Mouse (Mus musculus) ovary, postnatal 36 days (tissue): ENCODE measurements around the gene Sgpp1.

Experiments used
- DNase-seq: peaks from one replicate; pipeline ENCODE4 v3.0.0; 2022; ENCODE audit warnings: low spot score, mixed read lengths

Gene Sgpp1

DNA sequence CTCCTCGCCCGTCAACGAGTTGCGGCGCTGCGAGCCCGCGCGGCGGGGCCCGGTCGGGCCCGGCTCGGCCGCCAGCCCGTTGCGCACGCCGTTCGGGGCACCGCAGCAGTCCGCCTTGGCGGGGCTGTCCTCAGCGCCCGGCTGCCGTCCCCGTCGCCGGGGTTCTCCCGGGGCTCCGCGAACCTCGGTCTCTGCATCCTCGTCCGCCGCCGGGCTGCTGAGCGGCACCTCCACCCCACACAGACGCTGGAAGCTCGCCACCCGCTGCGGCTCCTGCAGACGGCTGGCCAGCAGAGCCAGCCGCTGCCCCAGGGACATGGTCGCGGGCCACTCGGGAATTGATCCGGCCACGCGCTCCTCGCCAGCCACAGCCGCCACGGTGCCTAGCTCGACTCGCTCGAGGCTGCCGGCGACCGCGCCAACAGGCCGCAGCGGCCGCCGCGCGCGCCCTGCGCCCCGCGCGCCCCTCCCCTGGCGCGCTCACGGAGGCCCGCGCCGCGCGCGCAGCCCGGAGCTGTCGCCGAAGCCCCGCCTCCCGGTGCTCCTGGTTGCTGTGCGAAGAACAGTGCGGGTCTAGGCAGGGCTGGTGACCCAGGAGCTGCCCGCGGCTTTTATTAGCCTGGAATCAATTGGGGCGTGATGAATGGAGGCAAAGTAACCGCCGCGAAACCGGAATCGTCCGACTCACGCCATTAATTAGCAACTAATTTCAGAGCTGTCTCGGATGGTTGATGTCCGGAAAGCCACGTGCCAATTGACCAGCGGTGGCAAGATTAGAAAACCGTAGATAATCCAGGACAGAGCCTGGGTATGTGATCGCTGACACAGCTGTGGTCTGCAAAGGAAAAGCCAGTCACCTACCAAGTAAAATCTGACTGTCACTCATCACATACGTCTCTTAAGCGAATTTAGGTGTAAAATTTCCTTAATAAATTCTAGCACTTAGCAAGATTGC, at the start of gene Sgpp1:
Gene Sgpp1 (minus strand): TSS at position 484 of the 955 bp plus-strand sequence.
- DNase-seq: peak; percentile 85

GRCm38 (mm10) chr12:75784271-75784751, 48.8 kb upstream of the Sgpp1 start:
- no peak for DNase-seq

GRCm38 (mm10) chr12:75781995-75782394, 46.5 kb upstream of the Sgpp1 start:
- DNase-seq: no peak

DNA sequence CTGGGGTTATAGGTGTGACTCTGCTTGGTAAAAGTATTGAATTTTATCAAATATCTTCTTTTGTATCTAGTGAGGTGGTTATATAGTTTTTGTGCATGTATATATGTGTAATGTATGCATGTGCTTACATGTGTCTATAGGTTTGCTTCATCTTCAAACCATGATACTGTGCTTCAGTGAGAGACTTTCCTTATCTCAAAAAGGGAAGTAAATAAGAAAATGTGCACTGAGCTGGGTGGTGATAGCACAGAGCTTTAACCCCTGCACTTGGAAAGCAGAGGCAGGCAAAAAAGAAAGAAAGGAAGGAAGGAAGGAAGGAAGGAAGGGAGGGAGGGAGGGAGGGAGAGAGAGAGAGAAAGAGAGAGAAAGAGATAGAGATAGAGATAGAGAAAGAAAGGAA, 45.9 kb upstream of the Sgpp1 start:
- DNase-seq: no peak

DNA sequence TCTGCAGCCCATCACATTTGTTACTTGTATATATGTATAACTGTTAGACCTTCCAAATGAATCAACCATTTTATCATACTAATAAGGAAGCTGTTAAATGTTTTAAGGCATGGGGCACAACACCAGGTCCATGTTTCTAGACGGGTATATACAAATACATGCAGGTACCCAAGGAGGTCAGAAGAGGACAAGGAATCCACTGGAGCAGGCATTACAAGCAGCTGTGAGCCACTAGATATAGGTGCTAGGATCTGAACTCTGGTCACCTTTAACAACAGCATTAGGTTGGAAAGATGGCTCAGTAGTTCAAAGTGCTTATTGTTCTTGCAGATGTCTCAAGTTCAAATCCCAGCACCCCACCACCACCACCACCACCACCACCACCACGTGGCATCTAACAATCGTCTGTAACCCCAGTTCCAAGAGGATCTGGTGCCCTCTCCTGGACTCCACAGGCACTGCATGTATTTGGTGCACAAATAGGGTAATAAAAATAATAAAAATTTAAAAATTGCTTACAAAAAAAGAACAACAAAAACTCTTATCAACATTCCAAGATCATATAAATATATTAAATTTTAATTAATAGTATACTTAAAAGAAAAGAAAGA, 37.0 kb upstream of the Sgpp1 start:
- DNase-seq: peak; percentile 47

DNA sequence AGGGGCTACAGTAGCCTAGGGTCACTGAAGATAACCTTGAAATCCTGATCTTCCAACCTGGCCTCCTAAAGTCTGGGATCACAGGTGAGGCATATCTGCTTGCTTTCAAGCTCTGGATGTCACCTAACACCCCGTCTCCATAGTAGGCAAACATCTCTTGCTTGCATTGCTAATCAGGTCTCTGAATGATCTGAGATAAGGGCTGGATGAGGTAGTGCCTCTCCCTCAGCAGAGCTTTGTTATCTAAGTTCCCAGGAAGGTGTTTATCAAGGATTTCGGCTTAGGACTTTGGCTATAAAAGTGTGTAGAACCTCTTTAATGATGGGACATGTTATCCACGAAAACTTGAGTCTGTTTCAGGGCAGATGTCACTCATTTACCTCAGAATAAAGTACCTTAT, 35.9 kb upstream of the Sgpp1 start:
- DNase-seq: no peak

- DNase-seq: no peak
Measured at GRCm38 (mm10) chr12:75766885-75767317, 31.4 kb upstream of the Sgpp1 start.

- no peak for DNase-seq
Measured at GRCm38 (mm10) chr12:75766395-75766794, 30.9 kb upstream of the Sgpp1 start.

DNA sequence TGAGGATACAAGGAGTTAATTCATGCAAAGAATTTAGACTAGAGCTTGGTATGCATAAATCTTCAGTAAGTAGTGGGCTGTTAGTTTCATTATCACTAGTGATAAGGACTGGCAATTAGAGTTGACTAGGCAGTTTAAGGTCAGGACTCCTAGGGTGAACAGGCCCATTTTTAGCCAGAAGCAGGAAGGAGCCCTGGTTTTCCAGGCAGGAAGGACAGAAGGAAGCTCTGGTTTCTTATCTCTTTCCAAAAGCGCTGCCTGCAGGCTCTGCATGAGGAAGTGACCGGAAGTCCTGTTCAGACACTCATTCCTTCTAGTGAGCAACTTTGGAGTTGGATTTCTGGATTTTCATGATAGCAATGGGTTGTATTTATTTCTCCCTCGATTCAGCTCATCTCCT, 30.2 kb upstream of the Sgpp1 start:
- DNase-seq: no peak

DNA sequence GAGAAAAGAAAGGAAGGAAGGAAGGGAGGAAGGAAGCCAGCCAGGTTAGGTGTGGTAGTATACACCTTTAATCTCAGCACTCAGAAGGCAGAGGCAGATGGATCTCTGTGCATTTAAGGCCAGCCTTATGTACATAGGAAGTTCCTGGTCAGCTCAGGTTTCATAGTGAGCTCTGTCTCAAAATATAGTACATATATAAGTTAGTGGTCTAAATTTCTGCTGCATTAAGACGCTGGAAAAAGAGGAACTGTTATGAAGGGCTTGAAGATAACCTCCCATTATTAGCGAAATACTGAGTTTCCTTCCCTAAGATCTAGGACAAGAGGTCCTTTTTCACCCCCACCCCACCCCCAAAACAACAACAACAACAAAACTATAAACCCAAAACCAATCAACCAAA, 20.9 kb upstream of the Sgpp1 start:
- DNase-seq: no peak

DNA sequence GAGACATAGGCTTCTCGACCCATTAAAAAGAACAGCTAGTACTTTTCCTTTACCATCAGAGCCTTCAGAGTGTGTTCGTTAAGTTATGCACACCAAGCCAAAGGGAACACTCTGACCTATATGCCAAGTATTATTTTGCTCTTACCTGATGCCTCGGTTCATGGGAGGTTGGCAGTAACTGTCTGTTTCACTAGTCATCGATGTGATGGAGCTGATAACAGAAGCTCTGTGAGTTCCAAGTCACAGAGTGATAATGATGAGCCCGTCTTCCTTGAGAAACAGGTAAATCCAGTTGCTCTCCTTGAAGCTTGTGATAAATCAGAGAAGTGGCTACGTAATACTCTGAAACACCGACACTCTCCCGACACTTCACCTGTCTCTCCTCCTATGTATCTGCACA, 18.2 kb upstream of the Sgpp1 start:
- DNase-seq: no peak

DNA sequence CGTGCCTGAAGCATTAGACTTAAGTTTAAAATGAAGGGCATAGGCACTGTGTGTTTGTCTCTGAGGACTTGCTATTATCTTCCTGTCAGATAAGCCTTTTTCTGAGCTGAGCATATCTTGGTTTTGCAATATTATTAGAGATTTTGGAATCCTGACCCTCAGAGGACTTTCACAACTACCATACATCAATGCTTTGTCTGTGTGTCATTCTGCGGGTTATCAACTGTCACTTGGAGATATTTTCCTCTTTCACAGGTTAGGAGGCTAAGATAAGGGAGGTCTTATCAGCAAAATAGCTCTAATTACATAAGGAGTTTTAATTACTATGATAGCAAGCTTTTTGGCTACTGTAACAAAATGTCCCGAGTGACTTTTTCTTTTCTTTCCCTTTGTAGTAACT, 16.5 kb upstream of the Sgpp1 start:
- no peak for DNase-seq

DNA sequence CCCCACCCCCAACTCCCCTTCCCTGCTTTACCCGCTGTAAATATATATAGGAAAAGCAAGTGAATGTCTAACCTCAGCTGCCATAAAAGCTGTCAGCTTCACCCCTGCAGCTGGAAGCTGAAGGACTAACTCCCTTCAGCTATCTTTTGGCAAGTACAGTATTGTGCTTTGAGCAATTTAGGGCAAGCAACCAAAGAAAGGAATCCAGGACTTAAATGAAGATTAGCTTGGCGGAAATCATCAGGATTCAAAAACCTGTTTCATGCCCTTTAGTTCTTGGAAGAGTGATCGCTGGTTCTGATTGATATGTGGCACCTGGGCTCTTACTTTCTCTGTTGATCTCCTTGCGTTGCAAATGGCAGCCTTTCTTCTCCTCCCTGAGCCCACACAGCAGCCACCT, 13.0 kb upstream of the Sgpp1 start:
- DNase-seq: no peak

- DNase-seq: no peak
Measured at GRCm38 (mm10) chr12:75745697-75746290, 10.3 kb upstream of the Sgpp1 start.

DNA sequence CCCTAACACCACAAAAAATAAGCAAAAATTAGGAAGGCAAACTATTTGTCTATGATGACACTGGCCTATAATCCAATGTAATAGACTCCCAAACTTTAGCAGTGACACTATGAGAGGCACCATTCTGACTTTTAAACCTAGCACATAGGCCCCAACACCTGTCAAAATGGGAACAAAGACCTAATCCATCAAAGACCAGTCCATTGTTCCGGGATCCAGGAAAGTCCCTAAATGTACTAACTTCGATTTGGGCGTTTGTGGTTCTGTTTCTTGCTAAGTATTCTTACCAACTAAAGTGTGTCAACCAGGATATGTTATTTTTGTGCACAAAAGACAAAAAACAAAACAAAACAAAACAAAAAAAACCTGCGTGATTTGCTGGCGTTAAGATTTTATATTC, 6.6 kb upstream of the Sgpp1 start:
- DNase-seq: no peak

DNA sequence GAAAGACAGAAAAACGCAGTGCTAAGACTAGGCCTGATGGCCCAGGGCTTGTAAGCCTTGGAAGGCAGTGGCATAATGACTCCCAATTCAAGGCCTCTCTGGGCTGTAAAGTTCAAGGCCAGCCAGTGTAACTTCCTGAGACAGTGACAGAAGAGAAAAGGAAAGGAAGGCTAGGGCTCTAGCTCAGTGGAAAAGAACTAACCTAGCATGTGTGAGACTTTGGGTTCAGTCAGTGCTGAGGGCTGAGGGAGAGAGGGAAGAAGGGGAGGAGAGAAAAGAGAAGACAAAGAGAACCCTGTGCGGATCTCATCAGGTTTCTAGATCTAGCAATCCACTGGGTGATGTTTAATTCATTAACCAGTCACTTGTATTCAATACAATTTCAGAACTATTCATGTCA, 5.7 kb upstream of the Sgpp1 start:
- no peak for DNase-seq

DNA sequence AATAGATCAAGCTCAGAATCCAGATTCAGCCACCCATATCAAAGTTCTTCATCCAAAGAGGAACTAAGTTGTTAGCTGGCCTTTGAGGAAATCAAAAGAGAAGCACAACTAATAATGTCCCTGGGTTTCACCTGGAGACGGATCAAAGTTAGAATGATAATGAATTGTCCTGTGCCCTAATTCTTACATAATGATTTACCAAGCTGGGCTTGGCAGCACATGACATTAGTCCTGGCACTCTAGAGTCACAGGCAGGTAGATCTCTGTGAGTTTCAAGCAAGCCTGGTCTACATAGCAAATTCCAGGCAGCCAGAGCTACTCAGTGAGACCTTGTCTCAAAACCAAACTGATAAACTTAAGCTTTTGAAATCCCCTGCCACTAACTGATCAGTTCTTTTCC, 4.9 kb upstream of the Sgpp1 start:
- no peak for DNase-seq

- no peak for DNase-seq
Measured at GRCm38 (mm10) chr12:75739611-75740010, 4.1 kb upstream of the Sgpp1 start.

DNA sequence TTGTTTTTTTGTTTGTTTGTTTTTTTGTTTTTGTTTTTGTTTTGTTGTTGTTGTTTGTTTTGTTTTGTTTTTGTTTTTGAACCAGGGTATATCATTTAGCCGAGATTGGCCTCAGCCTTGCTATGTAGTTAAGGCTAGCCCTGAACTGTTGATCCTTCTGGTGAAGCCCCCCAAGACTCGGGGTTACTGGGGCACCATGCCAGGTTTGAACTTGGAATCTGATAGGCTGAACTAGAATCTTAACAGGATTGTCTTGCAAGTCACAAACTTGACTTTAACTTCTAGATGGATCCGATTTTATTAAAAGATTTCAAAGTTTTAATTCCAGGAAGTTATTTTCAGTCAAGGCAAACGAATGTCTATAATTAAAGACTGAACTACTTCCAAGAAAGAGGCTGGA, 767 bp upstream of the Sgpp1 start:
- DNase-seq: no peak

DNA sequence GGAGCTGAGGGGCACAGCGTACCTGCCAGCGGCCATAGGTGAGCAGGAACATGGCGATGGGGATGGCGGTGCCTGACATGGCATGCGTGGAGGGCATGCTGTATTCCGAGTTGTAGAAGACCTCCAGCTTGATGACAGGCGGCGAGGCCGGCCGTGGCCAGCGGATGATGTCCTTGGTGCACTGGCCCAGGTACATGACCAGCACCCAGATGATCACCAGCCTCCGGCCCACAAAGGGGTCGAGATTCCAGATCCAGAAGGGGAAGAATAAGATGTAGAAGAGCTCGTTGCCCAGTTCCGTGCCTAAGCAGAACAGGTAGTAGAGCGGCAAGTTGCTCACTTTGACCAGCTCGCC, 661 bp downstream of the Sgpp1 start:
- no peak for DNase-seq

DNA sequence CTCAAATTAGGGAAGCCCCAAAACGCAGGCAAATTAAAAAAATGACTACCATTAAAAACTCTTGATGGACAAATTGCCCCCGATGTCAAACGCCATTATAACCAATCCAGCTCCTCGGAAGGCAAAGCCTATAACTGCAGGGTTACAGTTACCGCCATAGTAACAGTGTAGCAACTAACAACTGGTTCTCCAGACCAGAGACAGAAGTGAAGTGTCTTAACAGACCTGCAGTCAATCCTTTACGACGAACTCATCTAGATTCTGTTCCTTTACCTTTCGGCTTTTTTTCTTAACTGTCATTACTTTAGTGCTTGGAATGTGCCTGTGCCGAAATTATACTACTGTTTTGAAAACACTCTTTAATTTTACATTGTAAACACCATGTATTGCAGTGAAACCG, 1.4 kb downstream of the Sgpp1 start:
- DNase-seq: no peak

GRCm38 (mm10) chr12:75733331-75734070, 2.0 kb downstream of the Sgpp1 start:
- no peak for DNase-seq
